Mouse (Mus musculus) retina, postnatal 1 day (tissue): ENCODE measurements at regions not wholly inside any gene's neighbourhood (a gene's known extent, or its start where the extent isn't known, plus 50 kb on each side); places are given as distances from the start of the nearest gene placed in this dataset.
A peak's percentile ranks its signal among the peaks of the same experiment; 100 is the strongest.

Experiments used
- DNase-seq: peaks from one replicate; pipeline ENCODE4 v3.0.0-alpha.2; 2012

DNA sequence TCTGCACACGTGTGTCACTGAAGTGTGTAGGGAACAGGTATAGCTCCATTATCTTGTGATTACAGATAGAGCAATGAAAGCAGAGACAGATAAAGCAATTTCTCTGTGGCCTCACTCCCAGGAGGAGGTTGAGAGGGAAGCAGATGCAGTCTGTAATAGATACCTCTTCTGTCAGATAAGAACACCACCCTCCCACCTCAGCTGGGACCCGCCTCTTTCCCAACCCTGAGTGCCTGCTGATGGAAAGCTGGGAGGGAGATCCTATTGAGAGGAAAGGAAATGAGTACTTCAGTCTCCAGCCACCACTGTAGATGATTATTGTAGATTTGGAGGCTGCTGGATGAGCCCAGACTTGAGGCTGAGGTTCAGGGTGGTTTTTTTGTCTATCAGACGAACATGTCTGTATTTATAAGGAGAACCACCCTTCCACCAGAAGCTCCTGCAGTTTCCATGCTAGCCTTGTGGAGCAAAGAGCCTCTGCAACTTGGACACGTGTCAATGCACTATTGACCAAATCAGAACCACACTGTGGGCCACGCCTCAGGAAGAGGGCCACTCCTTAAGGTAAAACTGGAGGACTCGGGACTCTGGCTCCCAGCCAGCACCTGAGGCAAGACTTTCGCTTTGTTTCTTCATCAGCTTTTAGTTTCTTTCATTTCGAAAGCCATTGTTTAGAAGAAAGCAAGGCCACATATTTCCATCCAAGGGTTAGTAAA, 55.3 kb upstream of the Plekha5 start:
- DNase-seq: no peak

DNA sequence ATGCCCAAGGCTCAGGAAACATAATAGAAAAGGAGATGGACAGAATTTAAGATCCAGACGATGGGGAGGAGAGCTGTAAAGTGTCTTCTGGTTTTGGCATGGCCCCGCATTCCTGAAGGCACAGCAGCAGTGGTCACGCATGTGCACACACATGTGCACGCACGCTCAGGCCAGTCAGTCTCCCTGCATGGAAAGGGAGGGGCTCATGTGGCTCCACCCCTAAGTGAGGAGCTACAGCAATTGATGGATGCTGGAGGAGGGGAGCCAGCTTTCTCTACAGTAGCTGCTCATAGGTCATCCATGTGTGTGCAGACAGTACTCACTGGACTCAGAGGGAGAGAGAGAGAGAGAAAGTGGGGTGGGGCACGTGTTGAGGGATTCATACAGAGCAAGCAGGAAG, 56.6 kb upstream of the Plekha5 start:
- DNase-seq: no peak

DNA sequence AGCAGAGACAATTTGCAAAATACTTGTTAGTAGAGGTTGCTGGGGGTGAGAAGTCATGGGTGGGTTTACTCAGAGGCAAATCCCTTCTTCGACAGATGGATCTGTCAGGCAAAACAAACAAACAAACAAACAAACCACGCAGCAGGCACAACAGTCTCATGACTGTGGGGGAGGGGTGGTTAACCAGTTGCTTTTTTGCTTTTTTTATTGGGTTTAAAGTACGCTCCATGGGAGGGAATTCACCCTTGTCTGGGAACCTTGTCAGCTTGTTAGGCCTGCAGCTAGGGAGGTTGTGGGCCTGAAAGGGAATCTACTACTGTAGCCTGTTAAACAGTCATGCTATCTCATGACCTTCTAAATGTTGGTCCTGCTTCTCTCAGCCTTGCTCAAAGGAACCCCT, 57.1 kb upstream of the Plekha5 start:
- no peak for DNase-seq

DNA sequence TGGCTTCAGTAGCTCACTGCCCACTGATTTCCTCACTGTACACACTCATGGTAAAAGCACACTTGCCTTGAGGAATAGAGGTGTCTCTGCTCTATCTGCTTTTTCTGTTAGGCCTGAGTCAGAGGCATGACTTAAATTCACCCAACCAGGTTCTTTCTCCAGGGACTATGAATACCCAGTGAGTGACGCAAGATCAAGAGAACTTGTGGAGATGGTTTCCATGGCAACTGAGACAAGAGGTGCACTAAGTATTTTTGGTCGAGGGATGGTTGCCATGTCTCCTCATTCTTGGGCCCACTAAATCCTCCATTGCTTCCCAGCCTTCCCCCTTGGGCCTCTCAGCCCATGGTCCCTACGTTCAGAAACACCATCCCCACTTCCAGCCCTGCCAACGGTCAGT, 62.9 kb upstream of the Plekha5 start:
- no peak for DNase-seq

DNA sequence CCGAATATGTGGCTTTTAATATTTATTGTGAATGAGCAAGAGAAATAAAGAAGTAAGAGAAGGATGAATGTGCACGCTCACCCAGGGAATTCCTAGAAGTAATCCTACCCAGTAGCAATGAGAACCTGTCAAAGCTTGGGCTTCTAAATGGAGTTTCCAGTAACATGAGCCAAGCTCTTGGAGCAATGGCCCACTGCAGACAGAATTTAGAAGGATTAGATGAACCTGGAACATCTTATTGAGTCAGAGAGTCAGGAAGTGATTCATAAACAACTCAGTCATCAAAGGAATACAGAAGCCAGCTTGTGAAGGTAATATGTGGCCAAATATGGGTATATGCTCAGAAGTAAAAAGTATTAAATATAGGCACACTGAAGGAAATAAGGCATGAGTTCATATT, 66.0 kb upstream of the Plekha5 start:
- no peak for DNase-seq

DNA sequence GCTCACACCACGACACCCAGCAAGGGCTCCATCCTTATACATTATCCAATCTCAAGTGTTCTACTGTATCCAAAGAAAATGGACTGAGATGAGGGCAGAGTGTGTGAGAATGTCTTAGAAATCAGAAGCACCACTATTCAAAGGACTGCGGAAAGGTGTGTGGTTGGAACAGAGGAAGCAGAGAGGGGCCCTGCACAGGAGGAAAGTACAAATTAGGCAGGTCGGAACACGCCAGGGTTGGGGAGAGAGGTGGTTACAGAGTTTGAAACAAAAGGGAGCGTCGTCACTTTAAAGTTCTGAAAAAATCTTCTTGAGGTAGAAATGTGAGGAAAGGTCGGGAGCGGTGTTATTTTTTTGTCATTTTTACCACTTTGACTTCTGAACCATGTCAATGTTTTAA, 66.6 kb upstream of the Plekha5 start:
- DNase-seq: no peak

DNA sequence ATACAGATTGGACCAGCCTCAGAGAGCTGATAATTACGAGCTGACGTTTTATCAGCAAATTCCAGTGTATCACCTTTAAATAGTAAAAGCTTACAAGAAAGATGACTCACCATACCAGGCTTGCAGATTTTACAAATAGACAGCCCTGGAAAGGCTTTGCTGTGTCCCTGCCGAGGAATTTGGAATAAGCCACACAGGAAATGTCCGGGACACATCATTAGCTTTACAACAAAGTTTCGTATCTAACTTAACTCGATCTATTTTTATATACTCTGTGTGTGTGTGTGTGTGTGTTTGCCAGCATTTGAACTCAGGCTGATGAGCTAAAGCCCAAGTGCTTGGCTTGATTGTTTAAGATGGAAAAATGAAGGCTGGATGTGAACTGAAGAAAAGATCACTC, 69.8 kb upstream of the Plekha5 start:
- DNase-seq: no peak

DNA sequence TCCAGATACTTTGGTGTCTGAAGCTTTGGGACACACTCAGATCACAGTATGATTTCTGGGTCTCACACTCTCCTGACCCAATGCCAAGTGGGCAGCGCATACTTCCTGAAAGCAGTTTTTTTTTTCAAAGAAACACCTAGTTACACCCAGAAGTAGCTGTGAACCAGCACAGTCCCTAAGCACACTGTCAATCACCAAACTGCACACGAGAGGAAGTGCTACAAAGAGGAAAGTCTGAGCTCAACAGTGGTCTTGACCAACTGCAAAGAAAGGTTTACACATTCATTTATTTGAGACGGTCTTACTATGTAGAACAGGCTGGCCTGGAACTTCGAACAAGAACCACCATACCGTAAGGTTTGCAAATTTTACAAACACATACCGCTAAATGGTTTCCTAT, 70.2 kb upstream of the Plekha5 start:
- DNase-seq: no peak

DNA sequence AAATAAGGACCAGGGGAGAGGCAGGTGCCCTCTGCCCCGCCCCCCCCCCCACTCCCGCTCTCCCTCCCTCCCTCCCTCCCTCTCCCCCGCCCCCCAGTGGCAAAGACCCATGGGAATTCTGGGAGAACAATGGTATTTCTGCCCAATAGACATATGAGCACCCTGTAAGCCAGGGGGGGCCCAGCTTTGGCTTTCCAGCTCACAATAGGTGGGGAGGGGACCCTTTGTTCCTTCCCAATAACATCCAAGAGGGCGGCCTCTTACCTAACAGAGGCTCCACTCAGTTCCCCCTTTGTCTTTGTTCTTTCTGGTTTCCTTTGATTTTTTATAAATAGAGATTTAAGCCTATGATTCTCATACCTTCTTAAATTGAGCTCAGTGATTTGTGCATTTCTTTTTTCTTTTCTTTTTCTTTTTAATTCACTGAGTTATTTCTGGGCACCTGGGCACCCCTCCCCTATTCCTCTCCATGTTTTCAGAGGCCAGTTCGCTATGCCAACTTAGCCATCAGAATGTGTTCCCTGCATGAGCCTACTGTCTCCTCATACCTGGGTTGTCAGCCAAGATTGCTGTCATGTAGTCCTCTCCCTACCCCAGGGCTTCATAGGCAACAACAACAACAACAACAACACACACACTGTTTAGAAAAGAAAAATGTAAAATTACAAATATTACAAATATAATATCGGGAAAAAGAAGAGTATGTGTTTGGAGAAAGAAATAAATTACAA, 72.3 kb upstream of the Plekha5 start:
- DNase-seq: no peak

DNA sequence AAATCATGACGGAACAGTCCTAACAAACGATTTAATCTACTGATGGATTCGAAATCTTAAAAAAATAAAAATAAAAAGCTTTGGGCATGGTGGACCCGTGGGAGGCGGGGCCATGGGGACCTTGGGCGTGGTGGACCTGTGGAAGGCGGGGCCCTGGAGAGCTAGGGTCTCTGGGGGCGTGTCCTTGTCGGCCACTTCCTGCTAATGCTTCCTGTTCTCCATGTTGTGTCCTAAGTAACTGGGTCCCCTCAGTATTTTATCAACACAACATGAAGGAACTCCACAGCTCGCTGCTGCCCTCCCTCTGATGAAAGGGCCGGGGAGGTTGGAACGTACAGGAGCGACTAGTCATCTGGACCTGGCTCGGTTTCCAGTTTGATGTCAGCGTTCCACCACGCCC, 75.3 kb upstream of the Plekha5 start:
- no peak for DNase-seq

DNA sequence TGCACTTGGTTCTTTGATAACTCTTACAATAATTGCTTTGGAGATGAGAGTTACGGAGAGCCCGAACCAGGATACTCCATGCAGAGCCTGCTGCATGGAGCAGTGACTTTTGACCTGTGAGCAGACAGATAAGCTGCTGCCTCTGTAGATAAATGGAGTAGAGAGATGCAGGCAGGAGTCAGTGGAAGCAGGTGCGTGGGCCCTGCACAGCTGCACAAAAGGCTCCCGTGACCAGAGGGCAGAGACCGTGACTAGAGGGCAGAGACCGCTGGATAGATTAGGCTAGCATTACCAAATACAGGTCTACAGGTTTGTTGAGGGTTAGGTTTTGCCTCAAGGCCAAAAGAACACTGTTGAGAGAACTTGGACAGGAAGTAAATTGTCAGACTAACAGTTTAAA, 76.9 kb upstream of the Plekha5 start:
- DNase-seq: no peak

DNA sequence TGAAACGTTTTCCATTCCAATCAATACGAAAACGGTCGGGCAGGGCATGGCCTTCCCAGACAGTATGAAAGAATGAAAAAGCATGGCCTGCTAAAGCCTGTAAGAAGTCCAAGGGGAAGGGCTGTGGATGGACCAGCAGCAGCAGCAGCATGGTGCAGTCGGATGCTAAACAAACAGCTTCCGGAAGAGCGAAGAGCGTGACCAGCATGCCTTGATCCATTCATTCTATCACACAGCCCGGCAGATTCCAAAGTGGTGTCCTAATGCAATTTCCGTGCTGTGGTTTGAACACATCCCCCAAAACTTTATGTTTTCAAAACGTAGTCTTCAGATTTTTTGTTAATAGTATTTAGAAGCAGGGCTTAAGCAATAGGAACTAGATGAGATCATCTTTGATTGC, 80.2 kb upstream of the Plekha5 start:
- no peak for DNase-seq

DNA sequence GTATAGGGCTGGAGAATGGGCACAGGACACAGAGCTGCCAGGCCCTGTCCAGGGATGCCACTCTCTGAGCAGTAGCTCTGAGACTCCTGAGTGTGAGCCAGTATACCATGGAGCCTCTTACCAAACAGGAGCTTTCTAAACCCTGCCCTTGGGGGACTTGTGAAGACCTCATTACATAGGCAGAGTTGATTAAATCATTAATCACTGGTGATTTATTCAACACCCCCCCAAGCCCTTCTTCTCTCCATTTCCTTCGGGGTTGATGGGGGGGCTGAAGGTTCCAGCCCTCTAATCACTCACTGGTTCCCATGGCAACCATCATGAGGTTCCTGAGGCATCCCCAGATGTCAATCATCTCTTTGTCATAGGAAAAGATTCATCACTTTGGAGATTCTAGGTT, 81.0 kb upstream of the Plekha5 start:
- peak; percentile 41 for DNase-seq

DNA sequence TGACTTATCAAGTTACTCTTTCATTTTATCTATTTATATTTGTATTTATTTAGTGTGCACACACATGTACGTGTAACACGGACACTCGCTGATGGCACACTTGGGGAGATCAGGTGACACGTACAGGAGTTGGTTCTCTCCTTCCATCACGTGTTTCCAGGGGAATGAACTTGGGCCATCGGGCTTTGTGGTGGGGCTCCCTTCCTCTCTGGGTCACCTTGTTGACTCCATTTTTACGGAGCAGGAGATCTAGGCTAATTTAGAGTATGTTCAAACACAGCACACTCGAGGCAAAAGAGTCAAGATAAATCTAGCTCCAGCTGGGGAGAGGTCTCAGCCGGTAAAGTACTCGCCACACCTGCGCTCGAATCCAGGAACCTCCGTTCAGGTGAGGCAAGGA, 84.1 kb upstream of the Plekha5 start:
- DNase-seq: no peak

DNA sequence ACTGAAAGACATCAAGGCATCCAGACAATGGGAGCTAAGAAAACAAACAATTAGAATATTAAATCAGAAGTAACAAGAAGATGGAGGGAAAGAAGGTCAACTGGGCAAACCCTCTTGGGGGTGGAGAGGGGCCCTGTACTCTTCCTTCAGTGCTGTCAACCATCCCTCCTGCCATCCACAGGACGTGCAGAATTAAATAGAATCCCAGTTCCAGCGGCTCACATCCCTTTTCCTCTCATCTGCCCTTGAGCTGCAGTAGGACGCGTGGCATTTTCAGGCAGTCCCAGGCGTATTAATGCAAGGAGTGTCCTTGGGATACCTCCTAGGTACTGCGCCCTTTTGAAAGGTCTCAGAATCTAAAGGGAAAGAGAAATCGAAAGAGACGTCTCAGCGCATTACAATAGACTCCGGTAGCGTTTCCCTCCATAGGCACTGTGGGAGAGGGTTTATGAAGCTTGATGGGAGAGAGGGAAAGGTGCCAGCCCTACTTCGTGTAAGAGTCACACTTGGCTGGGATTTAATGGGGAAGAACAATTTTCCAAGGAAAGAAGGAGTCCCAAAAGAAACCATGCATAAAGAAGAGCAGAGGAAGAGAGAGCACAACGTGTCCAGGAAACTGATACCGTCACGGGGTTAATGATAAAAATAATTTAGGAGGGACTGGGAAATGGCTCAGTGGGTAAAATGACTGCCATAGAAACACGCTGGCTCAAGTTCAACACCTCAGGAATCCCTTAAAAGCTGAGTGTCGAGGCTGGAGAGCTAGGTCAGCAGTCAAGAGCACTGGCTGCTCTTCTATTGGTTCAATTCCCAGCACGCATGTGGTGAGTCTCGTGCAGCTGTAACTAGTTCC, 85.7 kb upstream of the Plekha5 start:
- DNase-seq: peak; percentile 23

DNA sequence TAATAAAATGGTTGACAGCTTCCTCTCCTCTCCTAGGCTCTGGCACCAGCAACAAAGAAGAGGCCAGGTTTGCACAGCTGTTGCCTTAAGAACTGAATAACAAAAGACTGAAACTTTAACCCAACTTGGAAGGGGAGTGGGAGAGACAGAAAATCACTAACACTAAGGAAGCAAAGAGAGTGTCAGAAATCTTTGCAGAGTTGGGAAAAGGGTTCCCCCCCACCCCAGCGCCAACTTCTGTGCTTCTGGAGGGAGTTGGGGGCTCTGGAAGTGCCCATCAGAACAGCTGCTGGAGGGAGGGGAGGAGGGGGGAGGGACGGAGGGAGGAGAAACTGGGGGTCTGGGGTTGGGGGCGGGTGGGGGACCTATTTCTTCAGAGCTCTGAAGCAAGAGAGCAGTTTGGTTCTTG, 86.8 kb upstream of the Plekha5 start:
- peak; percentile 40 for DNase-seq

DNA sequence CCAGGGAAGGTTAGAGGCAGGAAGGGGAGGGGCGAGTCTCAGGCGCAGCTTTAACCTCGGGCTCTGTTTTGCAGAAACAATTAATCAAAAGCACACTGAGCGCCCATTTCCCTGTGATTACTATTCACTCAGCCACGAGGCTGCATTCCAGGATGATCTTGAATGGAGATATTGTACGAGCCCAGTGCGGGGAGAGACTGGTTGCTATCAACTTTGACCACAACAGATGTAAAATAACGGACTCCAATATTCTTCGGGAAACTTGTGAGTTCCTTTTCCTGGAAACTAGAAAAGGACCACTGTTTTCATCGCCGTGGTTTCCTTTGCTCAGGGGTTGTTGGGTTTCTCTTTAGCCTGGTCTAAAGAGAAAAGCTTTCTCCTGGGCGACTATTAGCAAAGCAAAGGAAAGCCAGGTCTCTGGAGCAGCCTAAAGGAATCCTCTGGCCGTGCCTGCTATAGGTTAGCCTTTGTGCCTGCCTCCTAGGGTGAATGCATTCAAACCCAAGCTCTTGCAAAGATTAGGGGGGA, 87.4 kb upstream of the Plekha5 start:
- peak; percentile 49 for DNase-seq

DNA sequence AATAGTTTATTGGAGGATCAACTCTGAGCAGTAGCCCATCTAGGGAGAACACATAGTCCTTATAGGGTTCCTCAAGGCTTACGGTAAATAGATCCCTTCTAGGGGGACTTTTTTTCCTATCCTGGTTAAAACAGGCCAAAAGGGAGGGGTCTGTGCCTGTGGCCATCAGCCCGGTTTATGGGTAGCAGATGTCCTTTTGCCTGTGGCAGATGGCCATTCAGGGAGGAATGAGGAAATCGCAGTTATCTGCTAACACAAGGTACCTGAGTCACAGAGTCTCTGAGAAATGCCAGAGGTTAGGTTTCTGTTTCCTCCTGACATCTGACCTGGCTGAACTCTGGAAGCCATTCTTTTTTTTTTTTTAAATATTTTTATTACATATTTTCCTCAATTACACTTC, 90.5 kb upstream of the Plekha5 start:
- DNase-seq: peak; percentile 25

DNA sequence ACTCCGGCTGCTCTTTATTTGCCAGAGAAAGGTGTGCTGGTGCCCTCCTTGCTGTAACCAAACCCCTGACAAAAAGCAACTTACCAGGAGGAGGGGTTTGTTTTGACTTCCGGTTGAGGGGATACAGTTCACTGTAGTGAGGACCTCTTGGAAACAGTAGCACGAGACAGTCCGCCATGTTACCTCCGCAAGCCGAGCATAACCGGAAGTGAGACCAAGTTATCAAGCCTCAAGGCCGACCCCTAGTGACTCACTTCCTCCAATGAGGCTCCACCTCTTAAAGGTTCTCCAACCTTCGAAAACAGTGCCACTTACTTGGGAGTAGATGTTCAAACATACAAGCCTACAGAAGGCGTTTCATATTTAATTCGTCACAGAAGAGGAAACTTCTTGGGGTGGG, 115.2 kb upstream of the Plekha5 start:
- no peak for DNase-seq

DNA sequence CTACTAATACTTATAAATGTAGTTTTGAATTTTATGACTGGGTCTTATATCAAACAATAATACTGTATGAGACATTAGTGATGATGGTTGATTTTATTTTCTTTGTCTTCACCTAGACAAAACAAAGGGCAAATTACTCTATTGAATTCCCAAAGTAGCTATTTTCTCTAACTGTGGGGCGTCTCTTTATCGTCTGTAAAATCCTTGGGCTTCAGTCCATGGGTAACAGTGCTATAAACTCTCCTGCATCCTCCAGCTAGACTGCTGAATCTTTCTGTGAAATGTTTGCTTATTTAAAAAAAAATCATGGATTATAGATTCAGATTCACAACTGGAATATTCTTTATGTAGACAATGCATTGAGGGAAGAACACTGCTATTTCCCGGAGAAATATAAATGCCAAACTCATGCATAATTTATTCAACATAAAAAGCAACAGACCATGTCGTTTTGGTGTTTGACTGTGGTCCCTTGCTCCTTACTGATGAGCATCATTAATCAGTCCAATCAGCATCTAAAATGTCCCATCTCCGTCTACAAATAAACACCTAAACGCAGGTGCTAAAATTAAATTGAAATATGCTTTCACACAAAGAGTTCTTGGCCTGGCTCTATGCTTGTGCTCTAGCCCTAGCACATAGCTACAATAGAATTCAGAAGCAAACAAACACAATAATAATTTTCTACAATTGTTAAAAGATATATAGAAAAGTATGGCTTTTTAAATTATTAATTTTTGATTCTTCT, 116.9 kb upstream of the Plekha5 start:
- DNase-seq: no peak

DNA sequence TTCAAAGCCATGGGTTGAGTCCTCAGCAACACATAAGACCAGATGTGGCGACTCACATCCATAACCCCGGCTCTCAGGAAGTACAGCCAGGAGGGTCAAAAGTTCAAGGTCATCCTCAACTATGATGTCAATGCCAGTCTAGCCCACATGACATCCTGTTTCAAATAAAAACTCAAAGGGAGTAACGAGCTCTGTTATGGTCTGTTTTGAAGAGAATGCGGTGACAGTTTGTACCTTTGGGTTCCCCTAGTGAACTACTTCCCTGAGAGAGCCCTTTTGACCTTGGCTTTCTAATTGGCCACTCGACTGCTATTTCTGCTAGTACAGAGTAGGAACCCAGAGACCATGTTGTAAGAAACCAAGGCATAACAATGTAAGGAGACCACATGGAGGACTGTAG, 119.7 kb upstream of the Plekha5 start:
- DNase-seq: no peak

DNA sequence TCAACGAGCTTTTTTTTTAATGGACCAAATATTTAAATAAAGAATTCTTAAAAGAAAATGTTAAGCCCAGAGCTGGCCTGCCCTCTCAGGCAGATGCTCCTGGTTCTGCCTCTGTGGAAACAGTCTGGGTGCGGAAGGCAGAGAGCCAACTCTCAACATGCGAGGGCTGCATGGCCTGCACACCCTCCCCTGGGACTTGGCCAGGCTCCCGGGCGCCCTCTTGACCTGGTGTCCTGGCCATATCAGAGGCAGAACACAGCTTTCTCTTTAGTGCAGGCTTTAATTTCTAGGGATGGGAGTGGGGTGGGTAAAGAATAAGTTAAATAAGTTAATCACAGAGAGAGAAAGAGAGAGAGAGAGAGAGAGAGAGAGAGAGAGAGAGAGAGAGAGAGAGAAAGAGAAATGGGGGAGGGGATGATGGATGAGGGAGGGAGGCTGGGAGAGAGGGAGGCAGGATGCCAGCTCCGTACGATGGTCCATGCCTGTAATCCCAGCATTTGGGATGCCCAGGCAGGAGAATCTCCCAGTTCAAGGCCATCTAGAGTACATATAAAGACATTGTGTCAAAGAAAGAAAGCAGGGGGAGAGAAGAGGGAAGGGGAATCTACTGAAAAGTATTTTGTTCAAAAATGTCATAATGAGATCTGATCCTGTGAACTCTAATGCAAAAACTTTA, 123.2 kb upstream of the Plekha5 start:
- DNase-seq: peak; percentile 43
